Mouse (Mus musculus) lung, postnatal 0 days (tissue): ENCODE measurements at regions not wholly inside any gene's neighbourhood (a gene's known extent, or its start where the extent isn't known, plus 50 kb on each side); places are given as distances from the start of the nearest gene placed in this dataset.

Experiments
- CTCF ChIP-seq: IDR thresholded peaks from 2 replicates; pipeline ENCODE4 v1.5.1; 2016; ENCODE audit warnings: antibody characterized with exemption, mild to moderate bottlenecking
- EP300 ChIP-seq: IDR thresholded peaks from 2 replicates; pipeline ENCODE4 v1.6.1; 2016; ENCODE audit warnings: antibody characterized with exemption, mild to moderate bottlenecking, control low read depth

DNA sequence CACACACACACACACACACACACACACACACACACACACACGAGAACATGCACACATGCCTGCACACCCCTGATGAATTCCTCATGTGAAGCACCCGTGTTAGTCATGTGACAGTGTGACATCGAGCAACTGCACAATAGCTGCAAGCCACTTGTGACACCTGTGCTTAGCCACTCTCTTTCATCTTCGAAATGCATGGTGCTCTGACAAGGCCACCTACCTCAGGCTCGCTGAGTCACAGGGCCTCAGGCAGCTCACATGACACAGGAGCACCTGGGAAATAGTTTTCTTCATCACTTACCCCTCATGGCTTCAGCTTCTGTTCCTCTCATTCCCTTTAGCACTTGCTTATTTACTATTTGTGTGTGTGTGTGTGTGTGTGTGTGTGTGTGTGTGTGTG is 213.4 kb upstream of the Zfp64 start:
- TF ChIP-seq CTCF: no peak
- TF ChIP-seq EP300: no peak
